Mouse (Mus musculus): Measurements from ENCODE around the gene Man1c1. TPM values are rescaled to one million over a fixed set of nuclear protein-coding genes. Genes with fewer than 3 reads are reported as not detected.

Gene Man1c1
- 1.1 TPM for polyA plus RNA-seq (2017; shearing (Covaris generic))

GRCm38 (mm10) chr4:134703835-134704546 is at the start of gene Man1c1:
Man1c1 (minus strand) TSS chr4:134704290.

GRCm38 (mm10) chr4:134551494-134552316 is 152.4 kb downstream of the Man1c1 start, which contains the start of gene Selenon:
Selenon (minus strand) TSS chr4:134552166.

GRCm38 (mm10) chr4:134534932-134535786 is 168.9 kb downstream of the Man1c1 start, which contains the start of gene Mtfr1l:
Mtfr1l (minus strand) TSS chr4:134535387.

Other genes with a start within 250 kb of the Man1c1 start
- gene Stmn1, start 236.0 kb downstream of the Man1c1 start, polyA plus RNA-seq (2017; shearing (Covaris generic)) = 107 TPM
- 25.8 TPM for gene Paqr7, start 207.6 kb downstream of the Man1c1 start, polyA plus RNA-seq (2017; shearing (Covaris generic))
- 2.1 TPM for gene Aunip, start 193.3 kb downstream of the Man1c1 start, polyA plus RNA-seq (2017; shearing (Covaris generic))
- gene Mtfr1l, start 168.9 kb downstream of the Man1c1 start, polyA plus RNA-seq (2017; shearing (Covaris generic)) = 95.3 TPM
- 1.7 TPM for gene Selenon, start 152.1 kb downstream of the Man1c1 start, polyA plus RNA-seq (2017; shearing (Covaris generic))
- 43.7 TPM for gene Ldlrap1, start 63.7 kb upstream of the Man1c1 start, polyA plus RNA-seq (2017; shearing (Covaris generic))
- 4.4 TPM for gene Maco1, start 149.1 kb upstream of the Man1c1 start, polyA plus RNA-seq (2017; shearing (Covaris generic))
- 2.4 TPM for gene Rhd, start 160.2 kb upstream of the Man1c1 start, polyA plus RNA-seq (2017; shearing (Covaris generic))
- gene Tmem50a, start 210.7 kb upstream of the Man1c1 start, polyA plus RNA-seq (2017; shearing (Covaris generic)) = 473 TPM
- gene Rsrp1, start 219.3 kb upstream of the Man1c1 start, polyA plus RNA-seq (2017; shearing (Covaris generic)) = 202 TPM
- 197 TPM for gene Syf2, start 226.6 kb upstream of the Man1c1 start, polyA plus RNA-seq (2017; shearing (Covaris generic))

Data from activated CD4-positive, CD25-positive, alpha-beta regulatory T cell, adult 9 weeks (primary cell).